Mouse (Mus musculus) liver, postnatal 0 days (tissue): ENCODE results near the gene Gm884.

Experiments
- CTCF ChIP-seq: sonication (generic); IDR thresholded peaks from 2 replicates; pipeline ENCODE4 v1.5.1; 2016; ENCODE audit warnings: antibody characterized with exemption, low read depth
- EP300 ChIP-seq: IDR thresholded peaks from 2 replicates; pipeline ENCODE4 v1.6.1; 2016; ENCODE audit warnings: antibody characterized with exemption, low read depth, mild to moderate bottlenecking

DNA sequence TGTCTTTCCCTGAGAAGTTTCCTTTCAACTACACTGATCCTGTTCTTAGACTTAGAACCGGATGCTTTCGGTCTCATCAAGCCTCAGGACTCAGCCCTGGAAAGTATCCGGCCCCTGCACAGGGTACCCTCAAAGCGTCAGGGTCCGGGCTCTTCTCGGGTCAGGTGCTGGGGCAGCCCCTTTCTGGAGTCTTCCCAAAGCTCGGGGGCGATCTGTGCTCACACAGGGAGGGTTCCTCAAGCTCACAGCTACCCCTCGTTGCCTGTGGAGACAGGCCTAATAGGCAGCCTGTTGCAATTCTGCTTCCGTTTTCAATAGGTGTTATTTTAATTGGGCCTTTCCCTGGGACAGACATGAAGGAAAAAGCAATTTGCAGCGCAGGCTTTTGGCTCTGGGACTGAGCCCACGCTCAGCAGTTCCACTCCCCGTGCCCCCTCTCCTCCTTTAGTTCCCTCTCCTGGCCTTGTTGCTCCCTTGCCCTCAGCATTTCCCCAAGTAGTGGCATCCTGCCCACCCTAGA is 46.0 kb upstream of the Gm884 start:
- TF ChIP-seq EP300 (no peak), CTCF (no peak)
